Mouse (Mus musculus) heart, postnatal 0 days (tissue): Measurements from ENCODE around the gene Il4.

Experiments used
- CTCF ChIP-seq: IDR thresholded peaks from 2 replicates; pipeline ENCODE4 v1.5.1; 2016; ENCODE audit warnings: antibody characterized with exemption, control low read depth, low read depth
- EP300 ChIP-seq: IDR thresholded peaks from 2 replicates; pipeline ENCODE4 v1.6.1; 2016; ENCODE audit warnings: antibody characterized with exemption, low read depth

DNA sequence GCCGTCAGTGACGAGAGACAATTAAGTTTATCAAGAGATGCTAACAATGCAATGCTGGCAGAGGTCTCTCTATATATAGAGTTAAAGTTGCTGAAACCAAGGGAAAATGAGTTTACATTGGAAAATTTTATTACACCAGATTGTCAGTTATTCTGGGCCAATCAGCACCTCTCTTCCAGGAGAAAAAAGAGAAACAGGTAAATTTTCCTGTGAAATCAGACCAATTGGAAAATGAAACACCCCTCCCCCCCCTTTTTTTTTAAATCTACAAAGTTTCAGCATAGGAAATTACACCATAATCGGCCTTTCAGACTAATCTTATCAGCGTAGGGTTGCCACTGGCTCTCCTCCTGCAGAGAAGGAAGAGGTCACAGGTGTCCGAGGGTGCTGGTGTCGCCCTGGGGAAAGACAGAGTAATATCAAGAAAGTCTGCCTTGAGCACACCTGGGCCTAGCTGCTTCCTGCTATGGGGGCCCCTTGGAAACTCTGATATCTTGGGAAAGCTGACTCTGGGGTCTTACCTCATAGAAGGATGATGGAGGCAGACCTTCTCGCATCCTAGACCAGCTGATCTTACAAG, at the start of gene Il4:
- TF ChIP-seq EP300 (no peak), CTCF (no peak)
